In genomic region chr1:177676657-177677056, GRCm38 (mm10) we compare ENCODE assay signal across 22 mouse cellular contexts. TPM values are rescaled to one million over a fixed set of nuclear protein-coding genes. Genes with fewer than 3 reads are reported as not detected.
A peak's percentile ranks its signal among the peaks of the same experiment; 100 is the strongest.
DNase-seq lines count a peak whose midpoint lies in the region; ATAC-seq and TF ChIP-seq lines count a peak whose summit lies in the region.
"Had no signal": no experiment of that assay in that cellular context is flagged by ENCODE, and none has a peak within 500 bp of the region (broad histone marks: within the 10 kb centered on the region; RNA-seq: fewer than 3 reads in every experiment).

No protein-coding gene starts in this region.

- intact Hi-C loops in left cerebral cortex, adult 2 months (cut with DNase I), result no loop called here
- intact Hi-C loops in left cerebral cortex, postnatal 25 days (cut with DNase I), result no loop called here

- DNase-seq in left cerebral cortex, adult 2 months (ENCODE audit: extremely low spot score in 1 of 2, low spot score in 2 of 2), result no peak
- no peak for DNase-seq in left cerebral cortex, postnatal 25 days (ENCODE audit: low spot score in 2 of 2)
- peak; percentile 42 to 58 for DNase-seq in B cell, adult 2 months
- DNase-seq in NIH3T3 (ENCODE audit: low read depth), result peak; percentile 52
- no peak for DNase-seq in adrenal gland, postnatal 14 days
- DNase-seq in retina, embryonic 14.5 days (ENCODE audit: low spot score), result no peak
- DNase-seq: cerebellum, postnatal 14 days; embryo, embryonic 11 days; gastrocnemius, postnatal 36 days; heart, postnatal 14 days; kidney, adult 11 months; right cerebral cortex, postnatal 4 days had no signal

- H3K4me3 ChIP-seq in left cerebral cortex, adult 2 months, result no peak overlapping the region
- H3K4me3 ChIP-seq: embryonic facial prominence, embryonic 15.5 days; forebrain, embryonic 12.5 days; hindbrain, embryonic 13.5 days; limb, embryonic 13.5 days; neural tube, embryonic 12.5 days had no signal

- ATAC-seq in neutrophil, adult 5-6 weeks (ENCODE audit: extremely low read depth, insufficient number of reproducible peaks, low FRiP score, poor library complexity, severe bottlenecking), result 0 out of 2 replicates have a peak, but pooled peaks have one; percentile 21

- TF ChIP-seq CTCF in left cerebral cortex, adult 2 months (IDR thresholded peaks at IDR 0.05), result no peak

- 0 out of 2 replicates have a peak overlapping the region, but pooled peaks have one; percentile 24 for H3K27ac ChIP-seq in left cerebral cortex, adult 2 months
- H3K27ac ChIP-seq: embryonic facial prominence, embryonic 15.5 days; forebrain, embryonic 12.5 days; hindbrain, embryonic 13.5 days; kidney, postnatal 0 days; limb, embryonic 13.5 days; liver, embryonic 14.5 days; neural tube, embryonic 12.5 days had no signal

RNA-seq across cellular contexts. Expression of gene 1700016C15Rik, which starts 53.0 kb away (rescaled TPM):
- not detected for total RNA-seq in left cerebral cortex, adult 2 months (2021)
- not detected for total RNA-seq in left cerebral cortex, postnatal 25 days (2021)
- not detected in 2 replicates for total RNA-seq in neutrophil, adult 5-6 weeks (2017)
- total RNA-seq in adrenal gland, postnatal 14 days (2021), result not detected in 2 replicates
- total RNA-seq: heart, postnatal 14 days; layer of hippocampus, adult 18-20 months; megakaryocyte progenitor cell, adult 5-6 weeks had no signal

Comparison
In these comparisons a context has a peak if more than half of its experiments do, and no peak if none do; other contexts are left out.
1. DNase-seq: peak in B cell, adult 2 months (2 of 2) and NIH3T3 (single experiment); none in left cerebral cortex, adult 2 months (0 of 2), left cerebral cortex, postnatal 25 days (0 of 2), adrenal gland, postnatal 14 days (single experiment) and retina, embryonic 14.5 days (single experiment).